Mouse (Mus musculus) heart, adult 8-10 months (tissue): ENCODE measurements around the gene Tmem184c. TPM values are rescaled to one million over a fixed set of nuclear protein-coding genes. Genes with fewer than 3 reads are reported as not detected.

Source experiments
- total RNA-seq, 4 experiments: library from RNA; stranded (reverse); gene quantifications; 2 replicates each; pipeline ENCODE4 v1.2.4; 2022

Gene Tmem184c
- total RNA-seq, 4 experiments from 2014 or later = 10.6 to 12.5 (median 11.7) TPM

Other genes with a start within 250 kb of the Tmem184c start
- gene Arhgap10, start 92.7 kb downstream of the Tmem184c start, total RNA-seq = 10 to 100 TPM; 48.4 to 53.0 (median 51.7) TPM
- 10 to 100 TPM; 10.3 to 11.9 (median 11.1) TPM for gene Prmt9, start 61.3 kb downstream of the Tmem184c start, total RNA-seq
- 10 to 100 TPM; 28.9 to 43.3 (median 39.1) TPM for gene Ednra, start 113.8 kb upstream of the Tmem184c start, total RNA-seq